Mouse (Mus musculus): ENCODE measurements around the gene Erlin1. TPM values are rescaled to one million over a fixed set of nuclear protein-coding genes. Genes with fewer than 3 reads are reported as not detected.

The Erlin1 gene
- total RNA-seq, 1 experiment from 2014 or later, result 35.3 TPM

DNA sequence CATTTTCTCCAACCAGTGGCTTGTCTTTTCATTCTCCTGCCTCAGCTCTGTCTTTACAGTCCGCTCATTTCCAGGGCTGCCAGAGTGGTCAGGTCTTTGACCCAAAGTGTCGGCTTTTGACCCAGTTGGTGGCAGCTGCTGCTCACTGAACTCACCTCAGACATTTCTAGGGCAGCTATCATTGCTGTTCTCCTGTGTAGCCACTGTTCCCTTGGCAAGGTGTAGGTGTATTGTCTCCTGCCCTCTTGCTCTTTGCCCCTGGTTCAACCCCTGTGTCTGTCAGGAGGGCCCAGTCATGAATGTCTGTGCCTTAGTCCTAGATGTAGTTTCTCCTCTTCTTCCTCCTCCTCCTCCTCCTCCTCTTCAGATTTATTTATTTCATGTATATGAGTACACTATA, 65.3 kb downstream of the Erlin1 start:
- ATAC-seq (replicated peaks; ENCODE audit: low read depth, poor library complexity, severe bottlenecking), result no peak

DNA sequence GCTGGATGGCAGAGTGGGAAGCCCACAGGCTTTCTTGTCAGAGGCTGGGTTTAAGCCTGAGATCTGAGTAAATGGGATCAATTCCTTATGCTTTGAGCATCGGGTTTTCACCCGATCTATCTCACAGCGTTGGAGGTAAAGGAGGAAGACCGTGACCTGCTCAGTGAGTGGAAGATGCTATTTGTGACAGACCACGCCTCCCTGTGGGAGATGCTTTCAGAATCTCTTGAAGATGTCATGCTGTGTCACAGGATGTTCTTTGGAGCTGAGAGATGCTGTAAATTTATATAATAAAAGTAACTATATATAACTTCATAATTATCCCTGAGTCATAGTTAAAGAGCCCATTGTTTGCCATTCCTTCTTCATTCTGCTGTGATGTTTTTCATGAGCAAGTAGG, 68.9 kb downstream of the Erlin1 start:
- no peak for ATAC-seq (replicated peaks; ENCODE audit: low read depth, poor library complexity, severe bottlenecking)

DNA sequence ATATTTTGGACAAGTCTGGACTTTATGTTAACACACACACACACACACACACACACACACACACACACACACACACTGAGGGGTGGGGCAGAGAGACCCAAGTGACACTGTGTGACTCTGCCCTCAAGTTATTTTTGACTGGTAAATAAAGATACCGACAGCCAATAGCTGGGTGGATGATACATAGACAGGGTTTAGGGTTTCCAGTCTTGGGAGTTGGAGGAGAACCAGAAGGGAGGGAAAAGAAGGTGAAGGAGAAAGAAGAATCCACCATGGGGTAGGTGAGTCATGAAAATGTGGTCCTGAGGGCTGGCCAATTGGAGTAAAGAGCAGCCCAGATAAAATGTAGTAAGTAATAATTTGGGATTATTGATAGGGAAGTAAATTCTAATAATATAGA, 69.5 kb downstream of the Erlin1 start:
- ATAC-seq (replicated peaks; ENCODE audit: low read depth, poor library complexity, severe bottlenecking), result no peak

DNA sequence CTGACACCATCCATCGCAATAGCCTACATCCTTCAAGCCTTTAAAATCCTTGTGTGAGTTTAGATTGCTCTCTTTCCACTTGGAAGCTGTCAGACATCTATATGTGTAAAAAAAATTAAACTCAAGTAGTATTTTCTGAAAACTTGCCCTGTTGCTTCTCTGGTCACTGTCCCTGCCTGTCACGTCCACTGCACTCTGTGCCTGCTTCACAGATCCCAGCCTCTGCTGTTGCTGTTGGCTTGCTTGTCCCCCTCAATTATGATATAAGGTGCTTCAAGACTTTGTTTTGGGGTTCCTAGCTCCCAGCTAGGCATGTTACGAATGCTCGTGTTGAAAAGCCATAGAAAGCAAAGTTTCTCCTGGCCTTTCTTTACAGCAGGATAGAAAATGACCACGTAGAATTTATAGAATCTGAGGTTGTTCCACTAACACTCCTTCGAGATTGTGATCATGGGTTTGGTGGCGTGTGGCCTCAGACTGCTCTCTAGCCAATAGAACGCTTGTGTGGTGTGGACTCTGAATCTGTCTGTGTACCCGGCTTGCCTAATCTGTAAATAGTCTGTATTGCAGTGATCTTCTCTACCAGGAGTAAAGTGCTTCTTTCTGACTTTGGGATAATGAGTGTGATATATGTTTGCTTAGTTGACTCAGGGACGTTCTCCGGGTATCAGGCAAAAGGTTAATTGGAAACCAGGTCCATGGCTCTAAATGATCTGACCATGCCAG, 70.6 kb downstream of the Erlin1 start:
- no peak for ATAC-seq (replicated peaks; ENCODE audit: low read depth, poor library complexity, severe bottlenecking)

DNA sequence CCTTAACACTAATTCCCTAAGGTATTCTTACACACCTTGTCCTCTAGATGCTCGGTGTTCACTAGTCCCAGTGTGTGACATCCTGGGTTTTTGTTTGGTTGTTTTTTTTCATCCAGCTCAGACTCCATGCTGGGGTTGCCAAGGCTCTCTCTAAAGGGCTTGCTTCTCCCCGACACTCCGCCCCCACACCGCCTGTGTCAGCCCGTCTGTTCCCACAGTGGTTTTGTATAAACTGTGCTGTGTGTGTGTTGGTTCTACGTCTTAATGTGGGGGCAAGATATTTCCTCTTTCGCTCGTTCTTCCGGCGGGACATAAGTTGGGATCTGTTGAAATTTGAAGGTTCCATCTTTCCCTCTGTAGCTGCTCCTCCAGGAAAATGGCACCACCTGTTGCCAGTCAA, 71.5 kb downstream of the Erlin1 start:
- ATAC-seq (replicated peaks; ENCODE audit: low read depth, poor library complexity, severe bottlenecking), result no peak

DNA sequence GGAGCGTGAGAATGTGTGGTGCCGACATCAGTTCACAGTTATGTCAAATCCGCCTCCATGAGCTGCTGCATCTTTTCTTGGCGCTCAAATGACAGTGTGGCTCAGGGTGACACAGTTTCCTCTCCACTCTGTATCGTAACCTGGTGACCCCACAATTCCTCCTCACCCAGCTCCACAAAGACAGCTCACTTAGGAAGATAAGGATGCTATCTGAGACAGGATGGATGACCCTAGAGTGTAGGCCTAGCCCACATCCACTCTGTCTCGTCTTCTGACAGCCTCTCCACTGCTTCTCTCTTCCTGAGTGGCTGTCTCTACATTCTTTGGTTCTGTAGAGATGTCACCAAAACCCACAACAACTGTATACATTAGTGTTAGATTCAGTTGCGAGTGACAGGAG, 74.2 kb downstream of the Erlin1 start:
- ATAC-seq (replicated peaks; ENCODE audit: low read depth, poor library complexity, severe bottlenecking), result no peak

DNA sequence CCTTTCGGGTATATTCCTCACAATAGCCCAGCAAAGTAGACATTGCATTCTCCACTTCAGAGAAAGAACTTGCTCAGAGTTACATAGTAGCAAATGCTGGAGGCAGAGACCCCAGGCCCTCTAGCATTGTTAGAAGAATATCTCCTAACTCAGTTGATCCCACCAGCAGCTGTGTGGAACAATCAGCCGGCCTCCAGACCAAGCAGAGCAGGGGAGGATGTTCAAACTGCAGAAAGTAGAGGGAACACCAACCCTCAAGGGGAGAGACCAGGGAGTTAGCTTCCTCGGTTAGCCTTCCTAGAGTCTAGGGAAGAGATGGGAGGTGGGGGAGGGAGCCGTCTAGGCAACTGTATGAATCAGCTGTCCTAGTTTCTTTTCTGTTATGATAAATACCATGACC, 77.1 kb downstream of the Erlin1 start:
- ATAC-seq (replicated peaks; ENCODE audit: low read depth, poor library complexity, severe bottlenecking), result no peak

DNA sequence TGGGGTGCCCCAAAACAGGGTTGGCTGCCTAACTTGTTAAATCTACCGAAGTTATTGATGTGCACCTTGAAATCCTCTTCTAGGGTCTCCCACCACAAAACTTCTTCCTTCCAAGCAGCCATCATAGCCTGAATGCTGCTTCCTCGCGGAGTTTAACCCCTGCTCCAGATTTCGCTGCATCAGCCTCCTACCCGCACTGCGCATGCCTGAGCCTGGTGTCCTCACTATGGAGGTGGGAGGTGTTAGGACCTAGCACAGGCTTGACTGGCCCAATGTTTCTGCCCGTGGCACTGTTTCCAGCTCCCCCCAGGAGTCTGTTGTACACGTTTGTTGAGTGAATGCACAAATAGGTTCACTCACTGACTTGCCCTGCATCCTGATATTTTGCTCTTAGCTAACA, 79.2 kb downstream of the Erlin1 start:
- no peak for ATAC-seq (replicated peaks; ENCODE audit: low read depth, poor library complexity, severe bottlenecking)

DNA sequence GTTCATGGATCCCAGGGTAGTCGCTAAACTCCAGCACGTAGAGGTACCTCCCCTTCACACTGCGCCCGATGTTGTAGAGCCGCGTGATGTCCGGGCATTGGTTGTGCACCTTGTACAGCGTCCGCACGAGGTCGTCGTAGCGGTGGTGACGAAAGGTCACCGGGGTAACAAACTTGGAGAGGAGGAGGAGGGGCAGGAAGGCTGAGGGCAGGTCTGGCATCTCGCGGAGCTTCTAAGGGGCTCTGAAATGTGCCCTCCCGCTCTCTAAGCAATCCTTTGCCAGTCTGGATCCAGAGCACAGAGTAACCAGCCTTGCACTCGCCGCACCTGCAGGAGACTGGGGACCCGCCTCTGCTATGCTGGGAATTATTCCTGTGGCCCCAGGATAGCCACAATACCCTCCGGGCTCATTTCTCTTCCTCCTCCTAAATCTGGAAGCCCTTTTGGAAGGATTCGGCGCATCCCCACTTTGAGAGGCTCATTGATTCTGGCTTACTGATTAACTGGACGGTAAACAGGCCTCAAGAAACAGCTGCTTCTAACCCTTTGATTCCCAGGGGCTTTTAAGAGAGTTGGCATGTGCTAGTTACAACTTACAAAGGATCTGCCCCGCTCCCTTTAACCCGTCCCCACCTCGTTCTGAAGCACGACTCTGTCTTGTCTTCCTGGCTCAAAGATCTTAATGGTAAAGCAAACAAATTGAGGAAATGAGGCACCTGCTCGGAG, 83.4 kb downstream of the Erlin1 start, which contains the start of gene Cpn1:
Gene Cpn1, minus strand, starts transcription at position 488 of the 726 bp plus-strand sequence.
- 0 out of 2 replicates have a peak, but pooled peaks have one; percentile 42 for ATAC-seq (replicated peaks; ENCODE audit: low read depth, poor library complexity, severe bottlenecking)

Other genes starting within 250 kb of the Erlin1 start
- 8.4 and 9.0 TPM in 2 replicates for gene Dnmbp, start 129.6 kb downstream of the Erlin1 start, total RNA-seq (2017)
- 0.19 TPM in 1 of 2 replicates, not detected in the other for gene Cpn1, start 83.2 kb downstream of the Erlin1 start, total RNA-seq (2017)
- gene Cyp2c23, start 40.6 kb downstream of the Erlin1 start, total RNA-seq (2017), result not detected in 2 replicates
- 55.9 and 60.6 TPM in 2 replicates for gene Chuk, start 37.7 kb upstream of the Erlin1 start, total RNA-seq (2017)
- gene Cwf19l1, start 66.1 kb upstream of the Erlin1 start, total RNA-seq (2017), result 39.3 and 51.6 TPM in 2 replicates
- gene Bloc1s2, start 76.7 kb upstream of the Erlin1 start, total RNA-seq (2017), result 69.7 and 106 TPM in 2 replicates
- gene Pkd2l1, start 122.7 kb upstream of the Erlin1 start, total RNA-seq (2017), result not detected in 2 replicates
- not detected in 2 replicates for gene Scd3, start 133.5 kb upstream of the Erlin1 start, total RNA-seq (2017)
- gene Scd2, start 223.9 kb upstream of the Erlin1 start, total RNA-seq (2017), result 115 and 135 TPM in 2 replicates

Measured in common myeloid progenitor, adult 5-6 weeks (primary cell).